Comparison of ENCODE assay signal across 10 mouse cellular contexts in the genomic region with DNA sequence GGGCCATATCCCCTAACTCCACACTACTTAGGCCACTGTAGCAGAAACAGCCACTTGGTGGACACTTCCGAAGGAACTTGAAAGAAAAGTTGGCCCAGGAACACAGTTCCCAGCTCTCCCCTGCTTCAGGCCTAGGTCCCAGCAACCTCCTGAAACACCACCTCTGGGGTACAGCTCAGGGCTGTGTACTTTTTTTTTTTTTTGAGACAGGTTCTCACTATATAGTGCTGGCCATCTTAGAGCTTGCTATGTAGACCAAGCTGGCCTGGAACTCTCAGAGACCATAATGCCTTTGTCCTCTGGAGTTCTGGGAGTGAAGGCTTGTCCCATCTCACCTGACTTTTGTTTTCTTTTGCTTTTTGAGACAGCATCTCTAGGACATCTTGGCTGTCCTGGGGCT. TPM values are rescaled to one million over a fixed set of nuclear protein-coding genes. Genes with fewer than 3 reads are reported as not detected.
DNase-seq lines count a peak whose midpoint lies in the region; ATAC-seq and TF ChIP-seq lines count a peak whose summit lies in the region.
"Had no signal": no experiment of that assay in that cellular context is flagged by ENCODE, and none has a peak within 500 bp of the region (broad histone marks: within the 10 kb centered on the region; RNA-seq: fewer than 3 reads in every experiment).

No protein-coding gene starts in this region.

- H3K4me3 ChIP-seq in heart, embryonic 11.5 days (ENCODE audit: low read depth, low read length) = no peak overlapping the region
- H3K4me3 ChIP-seq in lung, postnatal 0 days (ENCODE audit: low read depth, low read length) = no peak overlapping the region
- H3K4me3 ChIP-seq in heart, postnatal 0 days (ENCODE audit: low read depth, low read length) = no peak overlapping the region
- no peak overlapping the region for H3K4me3 ChIP-seq in liver, postnatal 0 days (ENCODE audit: low read depth, low read length)
- H3K4me3 ChIP-seq: hindbrain, embryonic 12.5 days had no signal

- no peaks in the 10 kb centered on the region for H3K9me3 ChIP-seq in heart, embryonic 11.5 days (replicated peaks; ENCODE audit: control insufficient read depth, low read length)
- H3K9me3 ChIP-seq in lung, postnatal 0 days (ENCODE audit: low read length) = no peaks in the 10 kb centered on the region
- H3K9me3 ChIP-seq in heart, postnatal 0 days (replicated peaks; ENCODE audit: control insufficient read depth, low read length) = no peaks in the 10 kb centered on the region
- H3K9me3 ChIP-seq in liver, postnatal 0 days (ENCODE audit: low read length) = no peaks in the 10 kb centered on the region
- H3K9me3 ChIP-seq: hindbrain, embryonic 12.5 days; lung, embryonic 15.5 days had no signal

- no peaks in the 10 kb centered on the region for H3K36me3 ChIP-seq in heart, embryonic 11.5 days (ENCODE audit: control insufficient read depth, insufficient read depth, low read length)
- H3K36me3 ChIP-seq in lung, postnatal 0 days (ENCODE audit: insufficient read depth, low read length) = no peaks in the 10 kb centered on the region
- no peaks in the 10 kb centered on the region for H3K36me3 ChIP-seq in heart, postnatal 0 days (replicated peaks; ENCODE audit: control insufficient read depth, insufficient read depth, low read length)
- no peaks in the 10 kb centered on the region for H3K36me3 ChIP-seq in liver, postnatal 0 days (replicated peaks; ENCODE audit: insufficient read depth, low read length)
- H3K36me3 ChIP-seq: hindbrain, embryonic 12.5 days; lung, embryonic 15.5 days had no signal

- intact Hi-C loops in heart, postnatal 10 days (cut with DNase I) = loop anchor here (2.0 kb wide), 1 partner anchor 16 kb away; no protein-coding TSS in a partner anchor

- no peak for TF ChIP-seq CTCF in lung, postnatal 0 days (IDR thresholded peaks at IDR 0.05)
- no peak for TF ChIP-seq CTCF in heart, postnatal 0 days (IDR thresholded peaks at IDR 0.05; ENCODE audit: low read depth)
- TF ChIP-seq CTCF in liver, postnatal 0 days (IDR thresholded peaks at IDR 0.05; ENCODE audit: low read depth) = no peak

- 40% methylated on average over 1 of the region's 1 CpGs for WGBS in heart, embryonic 11.5 days (ENCODE audit: insufficient replicate concordance)
- WGBS in lung, postnatal 0 days = 33% methylated on average over 1 of the region's 1 CpGs
- WGBS in heart, postnatal 0 days = 22% methylated on average over 1 of the region's 1 CpGs
- 45% methylated on average over 1 of the region's 1 CpGs for WGBS in liver, postnatal 0 days (ENCODE audit: insufficient replicate concordance)

- DNase-seq in heart, postnatal 10 days = no peak
- no peak for DNase-seq in lung, postnatal 0 days (ENCODE audit: low spot score)
- no peak for DNase-seq in lung, postnatal 25 days (ENCODE audit: low spot score)
- DNase-seq in heart, postnatal 0 days (ENCODE audit: low spot score) = no peak
- no peak for DNase-seq in liver, postnatal 0 days
- DNase-seq in right cerebral cortex, postnatal 10 days (ENCODE audit: low spot score in 2 of 2) = no peak
- no peak for DNase-seq in adrenal gland, adult 8-10 months

- peak overlapping the region; percentile 97 for H3K4me2 ChIP-seq in heart, embryonic 11.5 days
- no peak overlapping the region for H3K4me2 ChIP-seq in lung, postnatal 0 days (replicated peaks; ENCODE audit: low read depth, low read length)
- H3K4me2 ChIP-seq in heart, postnatal 0 days (ENCODE audit: low read depth, low read length) = no peak overlapping the region
- H3K4me2 ChIP-seq in liver, postnatal 0 days (ENCODE audit: low read depth, low read length) = peak overlapping the region; percentile 65; the same call in 1 of the 2 replicates

- no peak overlapping the region for H3K9ac ChIP-seq in heart, embryonic 11.5 days (ENCODE audit: low read depth, low read length)
- no peak overlapping the region for H3K9ac ChIP-seq in lung, postnatal 0 days (replicated peaks; ENCODE audit: low read depth)
- H3K9ac ChIP-seq in heart, postnatal 0 days (replicated peaks; ENCODE audit: low read depth, low read length) = no peak overlapping the region
- no peak overlapping the region for H3K9ac ChIP-seq in liver, postnatal 0 days (replicated peaks)
- H3K9ac ChIP-seq: hindbrain, embryonic 12.5 days; lung, embryonic 15.5 days had no signal

- peaks cover 48% of the 10 kb centered on the region for H3K4me1 ChIP-seq in heart, embryonic 11.5 days (ENCODE audit: control insufficient read depth, insufficient read depth, low read length)
- peaks cover 21% of the 10 kb centered on the region for H3K4me1 ChIP-seq in lung, postnatal 0 days (ENCODE audit: insufficient read depth, low read depth, low read length)
- H3K4me1 ChIP-seq in heart, postnatal 0 days (ENCODE audit: control insufficient read depth, insufficient read depth) = peaks cover 20% of the 10 kb centered on the region
- H3K4me1 ChIP-seq in liver, postnatal 0 days (ENCODE audit: insufficient read depth) = peaks cover 35% of the 10 kb centered on the region

- no peak for ATAC-seq in heart, embryonic 11.5 days (replicated peaks; ENCODE audit: insufficient number of reproducible peaks, low FRiP score, low TSS enrichment)
- ATAC-seq in lung, postnatal 0 days = no peak
- no peak for ATAC-seq in heart, postnatal 0 days (ENCODE audit: insufficient read depth, low read depth)
- no peak; the same call in 1 of the 2 replicates for ATAC-seq in liver, postnatal 0 days

- TF ChIP-seq EP300 in lung, postnatal 0 days (IDR thresholded peaks at IDR 0.05) = no peak
- no peak for TF ChIP-seq EP300 in heart, postnatal 0 days (IDR thresholded peaks at IDR 0.05; ENCODE audit: low read depth)
- TF ChIP-seq EP300 in liver, postnatal 0 days (IDR thresholded peaks at IDR 0.05; ENCODE audit: low read depth) = no peak

- H3K27ac ChIP-seq in heart, embryonic 11.5 days (ENCODE audit: low read depth, low read length) = peak overlapping the region; percentile 93
- H3K27ac ChIP-seq in lung, postnatal 0 days (ENCODE audit: low read length) = 0 out of 2 replicates have a peak overlapping the region, but pooled peaks have one; percentile 86
- peak overlapping the region; percentile 87 for H3K27ac ChIP-seq in heart, postnatal 0 days (ENCODE audit: low read depth)
- peak overlapping the region; percentile 83; the same call in 1 of the 2 replicates for H3K27ac ChIP-seq in liver, postnatal 0 days (ENCODE audit: low read depth)
- H3K27ac ChIP-seq: hindbrain, embryonic 12.5 days had no signal

- peaks cover 25% of the 10 kb centered on the region for H3K27me3 ChIP-seq in heart, embryonic 11.5 days (ENCODE audit: control insufficient read depth, insufficient read depth, low read length)
- peaks cover 20% of the 10 kb centered on the region for H3K27me3 ChIP-seq in lung, postnatal 0 days (replicated peaks; ENCODE audit: insufficient read depth, low read length)
- peaks cover 27% of the 10 kb centered on the region for H3K27me3 ChIP-seq in heart, postnatal 0 days (ENCODE audit: control insufficient read depth, insufficient read depth, low read length)
- H3K27me3 ChIP-seq in liver, postnatal 0 days (ENCODE audit: insufficient read depth, low read length) = peaks cover 26% of the 10 kb centered on the region

RNA-seq across cellular contexts. Expression of a gene that starts 3.6 kb away (rescaled TPM):
- polyA plus RNA-seq in heart, embryonic 11.5 days (2014; fragmentation: Nextera tagmentation; extraction: Ambion mirVana) = 7.6 and 8.3 TPM in 2 replicates
- 10 to 100 TPM; 21.3 to 28.2 TPM for total RNA-seq in heart, postnatal 10 days (2021)
- polyA plus RNA-seq in lung, postnatal 0 days (2015; fragmentation: Nextera tagmentation; extraction: Ambion mirVana) = 3.9 and 4.7 TPM in 2 replicates
- 10.2 and 14.6 TPM in 2 replicates for total RNA-seq in heart, postnatal 0 days (2014; rRNA removed; ENCODE audit: low replicate concordance)
- 16.6 and 17.5 TPM in 2 replicates for polyA plus RNA-seq in heart, postnatal 0 days (2015; fragmentation: Nextera tagmentation; extraction: Ambion mirVana)
- 1.4 and 1.5 TPM in 2 replicates for polyA plus RNA-seq in liver, postnatal 0 days (2015; fragmentation: Nextera tagmentation; extraction: Ambion mirVana)
- total RNA-seq in adrenal gland, adult 8-10 months (2022) = 10 to 100 TPM in 2 of 4 experiments, 1 to 10 TPM in 2; 5.7 to 13.4 (median 9.8) TPM

RNA-seq across cellular contexts. Expression of a gene that starts 19.4 kb away (rescaled TPM):
- polyA plus RNA-seq in heart, embryonic 11.5 days (2014; fragmentation: Nextera tagmentation; extraction: Ambion mirVana) = 254 and 266 TPM in 2 replicates
- total RNA-seq in heart, postnatal 10 days (2021) = 100 to 1,000 TPM; 167 to 169 TPM
- polyA plus RNA-seq in lung, postnatal 0 days (2015; fragmentation: Nextera tagmentation; extraction: Ambion mirVana) = 165 and 171 TPM in 2 replicates
- 32.9 and 50.1 TPM in 2 replicates for total RNA-seq in heart, postnatal 0 days (2014; rRNA removed; ENCODE audit: low replicate concordance)
- 176 and 183 TPM in 2 replicates for polyA plus RNA-seq in heart, postnatal 0 days (2015; fragmentation: Nextera tagmentation; extraction: Ambion mirVana)
- polyA plus RNA-seq in liver, postnatal 0 days (2015; fragmentation: Nextera tagmentation; extraction: Ambion mirVana) = 81.1 and 84.1 TPM in 2 replicates
- total RNA-seq in adrenal gland, adult 8-10 months (2022) = 100 to 1,000 TPM; 162 to 190 (median 174) TPM

RNA-seq across cellular contexts. Expression of a gene that starts 38.1 kb away (rescaled TPM):
- polyA plus RNA-seq in heart, embryonic 11.5 days (2014; fragmentation: Nextera tagmentation; extraction: Ambion mirVana) = 9.4 and 10.9 TPM in 2 replicates
- total RNA-seq in heart, postnatal 10 days (2021) = 1 to 10 TPM; 8.9 to 9.5 TPM
- 10.9 and 12.5 TPM in 2 replicates for polyA plus RNA-seq in lung, postnatal 0 days (2015; fragmentation: Nextera tagmentation; extraction: Ambion mirVana)
- total RNA-seq in heart, postnatal 0 days (2014; rRNA removed; ENCODE audit: low replicate concordance) = 16.7 and 17.9 TPM in 2 replicates
- polyA plus RNA-seq in heart, postnatal 0 days (2015; fragmentation: Nextera tagmentation; extraction: Ambion mirVana) = 7.7 and 8.3 TPM in 2 replicates
- polyA plus RNA-seq in liver, postnatal 0 days (2015; fragmentation: Nextera tagmentation; extraction: Ambion mirVana) = 4.5 and 5.4 TPM in 2 replicates
- 10 to 100 TPM; 15.3 to 30.3 (median 23.0) TPM for total RNA-seq in adrenal gland, adult 8-10 months (2022)

Comparison
In these comparisons a context has a peak if more than half of its experiments do, and no peak if none do; other contexts are left out.
1. H3K4me2 ChIP-seq: peak in heart, embryonic 11.5 days (single experiment) and liver, postnatal 0 days (single experiment); none in lung, postnatal 0 days (single experiment) and heart, postnatal 0 days (single experiment).
2. Peak in every context shown above with its lines, with median percentiles within 50 percentile points of each other: H3K27ac ChIP-seq.